Mouse (Mus musculus) lung, postnatal 0 days (tissue): ENCODE results near the gene Gm10376. TPM values are rescaled to one million over a fixed set of nuclear protein-coding genes. Genes with fewer than 3 reads are reported as not detected.
"Not testable (repeated sequence)": the region's sequence is repeated elsewhere in the genome, so short reads cannot be mapped to it uniquely, and the experiment has no call there.

Experiments
- ATAC-seq: fragments of 200-750 bp; cut with Nextera tagmentation; 2 replicates; pipeline ENCODE4 v1.8.0; 2017; ENCODE audit warnings: moderate library complexity
- DNase-seq: peaks from one replicate; pipeline ENCODE4 v3.0.0-alpha.2; 2016; ENCODE audit warnings: low spot score
- H3K27ac ChIP-seq: fragments of 300-500 bp; sonication (generic); 2 replicates; pipeline ENCODE4 v1.5.1; 2014; ENCODE audit warnings: antibody characterized with exemption, mild to moderate bottlenecking, low read length, mixed read lengths
- H3K27me3 ChIP-seq: fragments of 300-500 bp; sonication (generic); replicated peaks from 2 replicates; pipeline ENCODE4 v1.6.1; 2014; ENCODE audit warnings: low read length, mixed read lengths; ENCODE audit not compliant: insufficient read depth
- H3K36me3 ChIP-seq: fragments of 300-500 bp; sonication (generic); 2 replicates; pipeline ENCODE4 v1.6.1; 2014; ENCODE audit warnings: low read length, mixed read lengths; ENCODE audit not compliant: insufficient read depth
- H3K4me1 ChIP-seq: fragments of 300-500 bp; sonication (generic); 2 replicates; pipeline ENCODE4 v1.6.1; 2014; ENCODE audit warnings: antibody characterized with exemption, low read depth, low read length, mixed read lengths; ENCODE audit not compliant: insufficient read depth
- H3K4me2 ChIP-seq: fragments of 300-500 bp; sonication (generic); replicated peaks from 2 replicates; pipeline ENCODE4 v1.6.1; 2014; ENCODE audit warnings: low read depth, mild to moderate bottlenecking, low read length, moderate library complexity, mixed read lengths
- H3K4me3 ChIP-seq: fragments of 300-500 bp; sonication (generic); 2 replicates; pipeline ENCODE4 v1.5.1; 2014; ENCODE audit warnings: low read depth, low read length
- H3K9ac ChIP-seq: fragments of 300-500 bp; sonication (generic); replicated peaks from 2 replicates; pipeline ENCODE4 v1.6.1; 2014; ENCODE audit warnings: low read depth, mild to moderate bottlenecking
- H3K9me3 ChIP-seq: fragments of 300-500 bp; sonication (generic); 2 replicates; pipeline ENCODE4 v1.6.1; 2016; ENCODE audit warnings: low read length, mixed read lengths
- WGBS: fragments of 180-500 bp; shearing (Covaris S2); extraction: QIAGEN DNeasy Blood & Tissue Kit; methylation state at CpG from one replicate; pipeline ENCODE4 v1.1.7; 2014; 5-methylcytosine and 5-hydroxymethylcytosine counted together
- polyA plus RNA-seq: library from polyadenylated mRNA; unstranded; fragments of >200 nt; fragmentation: Nextera tagmentation; extraction: Ambion mirVana; gene quantifications from 2 replicates; pipeline ENCODE4 v1.2.1, GENCODE M21; 2015

The Gm10376 gene
- polyA plus RNA-seq = not detected in 2 replicates

GRCm38 (mm10) chr14:43015528-43015927 lies at the start of gene Gm10376:
Gm10376 (minus strand) TSS chr14:43015628.
- not testable (repeated sequence) for H3K9ac ChIP-seq, H3K4me2 ChIP-seq, H3K27ac ChIP-seq, H3K4me1 ChIP-seq, DNase-seq, H3K27me3 ChIP-seq, H3K4me3 ChIP-seq, H3K36me3 ChIP-seq, ATAC-seq, H3K9me3 ChIP-seq

GRCm38 (mm10) chr14:43060179-43060578 lies 44.8 kb upstream of the Gm10376 start:
- not testable (repeated sequence) for DNase-seq, H3K4me1 ChIP-seq, H3K9me3 ChIP-seq, H3K4me2 ChIP-seq, ATAC-seq, H3K27ac ChIP-seq, H3K4me3 ChIP-seq, H3K36me3 ChIP-seq, H3K27me3 ChIP-seq, H3K9ac ChIP-seq
- 55% methylated on average over 4 of the region's 4 CpGs for WGBS

GRCm38 (mm10) chr14:43058063-43058462 lies 42.6 kb upstream of the Gm10376 start:
- H3K9ac ChIP-seq, H3K27ac ChIP-seq, H3K9me3 ChIP-seq, H3K27me3 ChIP-seq, H3K4me3 ChIP-seq, ATAC-seq, DNase-seq, H3K4me2 ChIP-seq, H3K4me1 ChIP-seq, H3K36me3 ChIP-seq: not testable (repeated sequence)
- 65% methylated on average over 3 of the region's 3 CpGs for WGBS

- not testable (repeated sequence) for H3K4me1 ChIP-seq, ATAC-seq, DNase-seq, H3K9me3 ChIP-seq, H3K4me2 ChIP-seq, H3K27me3 ChIP-seq, H3K36me3 ChIP-seq, H3K9ac ChIP-seq, H3K4me3 ChIP-seq, H3K27ac ChIP-seq
- WGBS = no CpG with 5 or more reads among the region's 1 CpGs
These were observed 21.9 kb downstream of the Gm10376 start, which contains the start of gene Gm8082 for GRCm38 (mm10) chr14:42993524-42993923. Gm8082 (minus strand) TSS chr14:42993624.

Other genes starting within 250 kb of the Gm10376 start
- not detected in 2 replicates for gene Gm3015, start 246.8 kb downstream of the Gm10376 start, polyA plus RNA-seq
- not detected in 2 replicates for gene Gm10377, start 217.6 kb downstream of the Gm10376 start, polyA plus RNA-seq
- gene Gm21977, start 162.2 kb downstream of the Gm10376 start, polyA plus RNA-seq = not detected in 2 replicates
- not detected in 2 replicates for gene Gm8082, start 22.0 kb downstream of the Gm10376 start, polyA plus RNA-seq
- gene Gm8094, start 61.0 kb upstream of the Gm10376 start, polyA plus RNA-seq = not detected in 2 replicates
- gene Gm8104, start 85.0 kb upstream of the Gm10376 start, polyA plus RNA-seq = not detected in 2 replicates
- not detected in 2 replicates for gene Gm7233, start 164.2 kb upstream of the Gm10376 start, polyA plus RNA-seq
- not detected in 2 replicates for gene Gm8122, start 219.7 kb upstream of the Gm10376 start, polyA plus RNA-seq
- gene Gm8126, start 243.0 kb upstream of the Gm10376 start, polyA plus RNA-seq = not detected in 2 replicates